Mouse (Mus musculus) kidney, adult 11 months (tissue): ENCODE measurements around the gene Gamt.
"Not testable (repeated sequence)": the region's sequence is repeated elsewhere in the genome, so short reads cannot be mapped to it uniquely, and the experiment has no call there.

Source experiments
- DNase-seq: peaks from one replicate; pipeline ENCODE4 v3.0.0; 2022

The Gamt gene

GRCm38 (mm10) chr10:80257936-80258335, 2.9 kb downstream of the Gamt start:
- DNase-seq = no peak

- DNase-seq = no peak
Measured at GRCm38 (mm10) chr10:80255881-80256535, 4.8 kb downstream of the Gamt start.

- DNase-seq = no peak
Measured at GRCm38 (mm10) chr10:80254331-80255297, 6.2 kb downstream of the Gamt start.

GRCm38 (mm10) chr10:80253551-80253950, 7.3 kb downstream of the Gamt start:
- DNase-seq = no peak

GRCm38 (mm10) chr10:80252493-80253274, 8.1 kb downstream of the Gamt start:
- no peak for DNase-seq

GRCm38 (mm10) chr10:80252011-80252410, 8.8 kb downstream of the Gamt start:
- no peak for DNase-seq

GRCm38 (mm10) chr10:80250573-80250972, 10.2 kb downstream of the Gamt start:
- DNase-seq = no peak

GRCm38 (mm10) chr10:80250059-80250458, 10.8 kb downstream of the Gamt start:
- no peak for DNase-seq

GRCm38 (mm10) chr10:80248971-80249640, 11.7 kb downstream of the Gamt start, which contains the start of gene Ndufs7:
Ndufs7 (plus strand) TSS chr10:80249121.
- peak; percentile 95 for DNase-seq

GRCm38 (mm10) chr10:80248437-80248836, 12.4 kb downstream of the Gamt start:
- DNase-seq = not testable (repeated sequence)

GRCm38 (mm10) chr10:80247849-80248248, 13.0 kb downstream of the Gamt start:
- no peak for DNase-seq

GRCm38 (mm10) chr10:80245600-80245999, 15.2 kb downstream of the Gamt start:
- DNase-seq = peak; percentile 69

GRCm38 (mm10) chr10:80244791-80245399, 15.9 kb downstream of the Gamt start:
- no peak for DNase-seq

- no peak for DNase-seq
Measured at GRCm38 (mm10) chr10:80242607-80243006, 18.2 kb downstream of the Gamt start.

- no peak for DNase-seq
Measured at GRCm38 (mm10) chr10:80242088-80242487, 18.7 kb downstream of the Gamt start.

- peak; percentile 63 for DNase-seq
Measured at GRCm38 (mm10) chr10:80239791-80240190, 21.0 kb downstream of the Gamt start.

GRCm38 (mm10) chr10:80238306-80238705, 22.5 kb downstream of the Gamt start:
- DNase-seq = peak; percentile 54

GRCm38 (mm10) chr10:80237020-80237419, 23.8 kb downstream of the Gamt start:
- peak; percentile 57 for DNase-seq

GRCm38 (mm10) chr10:80236145-80236825, 24.5 kb downstream of the Gamt start:
- no peak for DNase-seq

GRCm38 (mm10) chr10:80227877-80228775, 32.7 kb downstream of the Gamt start:
- DNase-seq = peak; percentile 68
